Mouse (Mus musculus) thymus, adult 2 months (tissue): ENCODE measurements at regions not wholly inside any gene's neighbourhood (a gene's known extent, or its start where the extent isn't known, plus 50 kb on each side); places are given as distances from the start of the nearest gene placed in this dataset.

ENCODE experiments used
- CTCF ChIP-seq: fragments of 200-500 bp; IDR thresholded peaks from 2 replicates; pipeline ENCODE4 v1.5.1; 2012; ENCODE audit warnings: mild to moderate bottlenecking, control low read depth, low read length, moderate library complexity, borderline replicate concordance; ENCODE audit not compliant: control insufficient read depth, poor library complexity, insufficient read depth; ENCODE audit errors: extremely low read depth
- POLR2A ChIP-seq: fragments of 200-500 bp; IDR thresholded peaks from 2 replicates; pipeline ENCODE4 v1.6.1; 2012; ENCODE audit warnings: mild to moderate bottlenecking, low read length, control low read depth, moderate library complexity; ENCODE audit not compliant: control insufficient read depth, poor library complexity, insufficient read depth; ENCODE audit errors: extremely low read depth

DNA sequence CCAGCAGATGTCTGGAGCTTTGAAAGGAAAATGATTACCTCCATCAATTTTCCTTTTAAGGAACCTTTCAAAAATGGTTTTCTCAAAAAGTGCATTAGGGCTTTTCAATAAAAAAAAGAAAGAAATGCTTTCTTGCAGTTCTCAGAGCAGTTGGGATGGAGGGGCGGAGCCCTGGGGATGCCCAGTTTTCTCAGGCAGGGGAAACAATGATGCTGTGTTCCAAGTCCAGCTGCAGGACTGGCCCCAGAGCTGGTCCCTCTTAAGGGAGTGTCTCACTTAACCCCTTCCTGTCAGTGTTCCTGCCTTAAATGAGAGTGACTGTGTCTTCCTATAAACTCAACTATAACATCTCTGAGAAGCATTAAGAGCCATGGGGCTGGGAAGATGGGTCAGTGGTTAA is 132.9 kb upstream of the Sh3bp4 start:
- TF ChIP-seq POLR2A, result no peak
- TF ChIP-seq CTCF, result no peak
